Mouse (Mus musculus): ENCODE results near the gene Pcbp2.
A peak's percentile ranks its signal among the peaks of the same experiment; 100 is the strongest.

DNA sequence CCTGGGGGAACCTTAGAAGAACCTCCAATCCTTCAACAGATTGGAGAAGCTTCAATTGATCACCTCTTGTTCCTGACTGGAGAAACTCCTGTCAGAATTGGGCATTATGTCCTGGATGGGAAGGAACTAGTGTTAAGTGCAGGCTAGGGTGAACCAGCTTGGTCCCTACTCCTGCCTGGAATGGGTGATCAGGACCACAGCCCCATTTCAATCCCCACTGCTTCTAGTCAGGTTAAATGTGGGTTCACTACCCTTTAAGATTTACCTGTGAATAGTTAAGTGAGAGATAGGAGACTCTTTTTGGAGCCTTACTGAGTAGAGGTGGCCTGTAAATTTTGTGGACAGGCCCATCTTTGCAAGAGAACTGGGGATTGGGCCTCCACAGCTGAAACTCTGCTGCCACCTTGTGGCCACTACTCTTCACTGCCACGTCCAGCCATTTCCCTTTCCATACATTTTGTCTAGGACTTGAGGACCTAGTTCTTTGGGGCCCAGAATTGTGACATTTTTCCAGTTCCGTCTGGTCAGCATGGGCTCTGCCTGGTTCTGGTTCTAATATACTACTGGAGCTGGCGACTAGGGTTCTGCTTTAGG, 54.6 kb downstream of the Pcbp2 start, which contains the start of gene Npff:
- peak; percentile 59 for TF ChIP-seq CTCF (IDR thresholded peaks at IDR 0.05; ENCODE audit: insufficient read depth, low read depth, low read length)
- no peak for TF ChIP-seq POLR2A (IDR thresholded peaks at IDR 0.05; ENCODE audit: insufficient read depth, low read depth, low read length)

Measured in olfactory bulb, adult 2 months (tissue).